Mouse (Mus musculus): Measurements from ENCODE around the gene Ttn. TPM values are rescaled to one million over a fixed set of nuclear protein-coding genes. Genes with fewer than 3 reads are reported as not detected.

Ttn gene
- polyA plus RNA-seq, 1 experiment from 2014 or later, result 6.5 TPM

DNA sequence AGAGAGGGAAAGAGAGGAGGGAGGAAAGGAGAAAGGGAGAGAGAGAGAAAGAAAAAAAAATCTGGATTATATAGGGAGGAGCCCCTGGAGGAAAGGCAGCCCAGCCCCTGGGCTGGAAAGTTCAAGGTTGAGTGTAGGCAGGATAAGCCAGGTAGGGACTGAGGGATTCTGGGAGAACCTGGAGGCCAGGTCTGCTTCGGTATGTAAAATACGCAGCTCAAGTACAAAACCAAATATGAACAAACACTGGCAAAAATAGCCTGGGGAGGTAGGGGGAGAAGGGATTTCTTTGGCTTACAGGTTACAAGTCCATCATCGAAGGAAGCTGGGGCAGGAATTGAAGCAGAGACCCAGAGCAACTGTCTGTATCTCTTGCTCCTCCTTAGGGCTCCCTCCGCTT is 5.0 kb upstream of the Ttn start:
- no peak overlapping the region for H3K4me3 ChIP-seq (ENCODE audit: low read depth, low read length)
- H3K4me1 ChIP-seq (ENCODE audit: control insufficient read depth, low read depth, low read length), result no peaks in the 10 kb centered on the region
- H3K27me3 ChIP-seq (ENCODE audit: control insufficient read depth, insufficient read depth, low read depth, low read length), result no peaks in the 10 kb centered on the region
- 78% methylated on average over 4 of the region's 4 CpGs for WGBS (ENCODE audit: insufficient replicate concordance)
- ATAC-seq (ENCODE audit: low read depth), result no peak
- H3K27ac ChIP-seq (ENCODE audit: low read length), result no peak overlapping the region
- no peak overlapping the region for H3K4me2 ChIP-seq (ENCODE audit: low read depth, low read length)
- H3K9ac ChIP-seq (ENCODE audit: low read depth, low read length), result no peak overlapping the region
- no peaks in the 10 kb centered on the region for H3K36me3 ChIP-seq (ENCODE audit: control insufficient read depth, insufficient read depth)
- H3K9me3 ChIP-seq (replicated peaks; ENCODE audit: control insufficient read depth, low read length), result no peaks in the 10 kb centered on the region

DNA sequence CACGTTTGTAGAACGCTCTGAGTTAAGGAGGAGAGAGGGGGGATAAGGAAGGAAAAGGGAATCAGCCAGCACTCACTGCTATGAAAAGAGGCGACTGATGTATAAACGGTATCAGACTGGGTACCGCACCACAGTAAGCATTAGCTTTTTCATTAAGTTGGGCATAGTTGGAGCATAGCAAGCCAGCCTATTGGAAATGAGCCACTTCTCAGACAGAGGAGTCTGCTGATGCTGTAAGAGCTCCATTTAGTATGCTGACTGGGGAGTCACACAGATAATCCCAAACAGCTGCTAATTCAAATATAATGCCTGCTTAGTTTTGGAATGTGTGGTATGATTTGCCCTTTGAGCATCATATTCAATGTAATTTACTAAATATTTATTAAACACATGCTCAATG is 2.0 kb upstream of the Ttn start:
- Histone ChIP-seq H3K36me3 (ENCODE audit: control insufficient read depth, insufficient read depth) (no peaks in the 10 kb centered on the region), H3K9me3 (replicated peaks; ENCODE audit: control insufficient read depth, low read length) (no peaks in the 10 kb centered on the region), H3K4me2 (ENCODE audit: low read depth, low read length) (no peak overlapping the region), H3K27ac (ENCODE audit: low read length) (no peak overlapping the region), H3K27me3 (ENCODE audit: control insufficient read depth, insufficient read depth, low read depth, low read length) (no peaks in the 10 kb centered on the region), H3K4me1 (ENCODE audit: control insufficient read depth, low read depth, low read length) (no peaks in the 10 kb centered on the region), H3K4me3 (ENCODE audit: low read depth, low read length) (no peak overlapping the region), H3K9ac (ENCODE audit: low read depth, low read length) (no peak overlapping the region)
- ATAC-seq (ENCODE audit: low read depth), result no peak
- 73% methylated on average over 5 of the region's 5 CpGs for WGBS (ENCODE audit: insufficient replicate concordance)

DNA sequence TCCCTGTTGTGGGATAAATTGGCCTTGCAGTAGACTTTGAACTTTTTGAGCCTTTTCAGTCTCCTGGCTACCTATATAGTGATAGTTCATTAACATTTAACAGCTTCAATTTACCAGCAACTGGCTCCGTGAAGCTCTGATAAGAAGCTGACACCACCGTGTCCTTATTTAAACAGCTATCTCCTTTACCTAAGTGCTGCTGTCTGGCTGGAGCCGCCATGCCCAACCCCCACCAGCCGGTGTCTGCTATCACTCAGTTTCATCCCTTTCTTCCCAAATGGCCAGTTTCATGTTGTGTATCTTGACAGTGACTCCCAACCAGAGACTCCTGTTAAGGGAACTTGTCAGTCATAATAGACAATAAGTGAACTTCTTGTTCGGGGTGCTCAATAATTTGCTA is 1.3 kb upstream of the Ttn start:
- no peak overlapping the region for H3K27ac ChIP-seq (ENCODE audit: low read length)
- H3K4me3 ChIP-seq (ENCODE audit: low read depth, low read length), result no peak overlapping the region
- no peaks in the 10 kb centered on the region for H3K4me1 ChIP-seq (ENCODE audit: control insufficient read depth, low read depth, low read length)
- H3K36me3 ChIP-seq (ENCODE audit: control insufficient read depth, insufficient read depth), result no peaks in the 10 kb centered on the region
- H3K27me3 ChIP-seq (ENCODE audit: control insufficient read depth, insufficient read depth, low read depth, low read length), result no peaks in the 10 kb centered on the region
- no peak overlapping the region for H3K4me2 ChIP-seq (ENCODE audit: low read depth, low read length)
- WGBS (ENCODE audit: insufficient replicate concordance), result 24% methylated on average over 5 of the region's 5 CpGs
- H3K9me3 ChIP-seq (replicated peaks; ENCODE audit: control insufficient read depth, low read length), result no peaks in the 10 kb centered on the region
- H3K9ac ChIP-seq (ENCODE audit: low read depth, low read length), result no peak overlapping the region
- no peak for ATAC-seq (ENCODE audit: low read depth)

DNA sequence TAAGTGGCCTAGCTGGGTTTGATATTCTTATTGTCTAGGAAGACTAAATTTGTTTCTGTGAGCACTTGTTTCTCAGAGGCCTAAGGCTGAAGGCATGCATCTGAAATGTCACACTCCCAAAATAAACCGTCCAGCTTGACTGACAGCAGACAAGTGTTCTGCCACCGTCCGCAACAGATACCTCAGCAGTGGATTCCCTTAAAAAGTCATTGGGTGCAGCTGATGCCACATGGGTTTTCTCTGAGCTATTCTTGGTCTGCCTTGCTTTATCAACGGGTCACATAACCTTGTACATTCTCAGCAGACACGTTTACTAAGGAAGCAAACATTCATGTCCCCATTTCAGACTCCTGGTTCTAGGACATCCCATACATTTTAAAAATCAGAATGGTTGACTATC is 630 bp downstream of the Ttn start:
- 56% methylated on average over 5 of the region's 5 CpGs for WGBS (ENCODE audit: insufficient replicate concordance)
- no peaks in the 10 kb centered on the region for H3K36me3 ChIP-seq (ENCODE audit: control insufficient read depth, insufficient read depth)
- H3K4me1 ChIP-seq (ENCODE audit: control insufficient read depth, low read depth, low read length), result no peaks in the 10 kb centered on the region
- H3K4me2 ChIP-seq (ENCODE audit: low read depth, low read length), result no peak overlapping the region
- no peaks in the 10 kb centered on the region for H3K27me3 ChIP-seq (ENCODE audit: control insufficient read depth, insufficient read depth, low read depth, low read length)
- H3K9me3 ChIP-seq (replicated peaks; ENCODE audit: control insufficient read depth, low read length), result no peaks in the 10 kb centered on the region
- ATAC-seq (ENCODE audit: low read depth), result no peak
- H3K4me3 ChIP-seq (ENCODE audit: low read depth, low read length), result no peak overlapping the region
- no peak overlapping the region for H3K9ac ChIP-seq (ENCODE audit: low read depth, low read length)
- no peak overlapping the region for H3K27ac ChIP-seq (ENCODE audit: low read length)

DNA sequence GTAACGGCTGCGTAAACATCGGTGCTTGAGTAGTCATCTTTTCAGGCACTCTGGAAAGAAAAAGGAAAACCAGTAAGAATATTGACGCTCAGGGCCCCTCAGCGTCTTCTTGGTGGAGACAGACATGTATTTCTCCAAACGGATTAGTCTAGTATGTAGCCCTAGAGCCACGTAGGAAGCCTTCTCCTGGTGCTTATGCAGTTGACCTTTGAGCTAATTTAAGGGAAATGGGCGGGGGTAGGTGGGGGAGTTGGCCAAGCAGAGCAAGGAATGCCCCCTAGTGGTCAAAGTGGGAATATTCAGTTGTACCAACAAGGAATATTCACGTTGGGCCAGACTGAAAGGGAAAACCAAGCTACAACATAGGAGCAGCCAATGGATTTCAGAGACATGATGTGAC is 2.2 kb downstream of the Ttn start:
- no peak overlapping the region for H3K9ac ChIP-seq (ENCODE audit: low read depth, low read length)
- WGBS (ENCODE audit: insufficient replicate concordance), result 44% methylated on average over 9 of the region's 9 CpGs

DNA sequence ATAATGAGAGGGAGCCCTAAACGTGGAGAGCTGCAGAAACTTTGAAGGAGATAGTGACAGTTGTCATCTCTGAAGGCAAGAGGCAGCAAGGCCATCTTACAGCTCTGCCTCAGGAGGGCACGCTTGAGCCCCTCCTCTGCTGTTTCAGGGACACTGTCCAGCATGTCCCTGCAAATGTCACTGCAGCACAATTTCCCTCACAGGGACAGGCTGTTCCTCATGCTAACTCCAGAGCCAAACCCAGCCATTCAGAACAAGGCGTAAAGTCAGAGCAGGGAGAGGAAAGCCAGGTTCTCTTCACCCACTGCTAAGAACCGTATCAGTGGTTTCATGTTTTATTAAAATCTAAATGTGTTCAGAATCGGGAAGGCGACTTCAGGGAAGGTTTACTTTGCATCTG is 4.7 kb downstream of the Ttn start:
- H3K27ac ChIP-seq (ENCODE audit: low read length), result no peak overlapping the region
- whole genome bisulfite sequencing (ENCODE audit: insufficient replicate concordance), result 57% methylated on average over 6 of the region's 6 CpGs
- no peak overlapping the region for H3K4me3 ChIP-seq (ENCODE audit: low read depth, low read length)
- no peak for ATAC-seq (ENCODE audit: low read depth)
- H3K9me3 ChIP-seq (replicated peaks; ENCODE audit: control insufficient read depth, low read length), result no peaks in the 10 kb centered on the region
- H3K4me1 ChIP-seq (ENCODE audit: control insufficient read depth, low read depth, low read length), result no peaks in the 10 kb centered on the region
- no peak overlapping the region for H3K4me2 ChIP-seq (ENCODE audit: low read depth, low read length)
- no peaks in the 10 kb centered on the region for H3K27me3 ChIP-seq (ENCODE audit: control insufficient read depth, insufficient read depth, low read depth, low read length)
- no peaks in the 10 kb centered on the region for H3K36me3 ChIP-seq (ENCODE audit: control insufficient read depth, insufficient read depth)
- H3K9ac ChIP-seq (ENCODE audit: low read depth, low read length), result no peak overlapping the region

More for the DNA sequence above, 2.2 kb downstream of the Ttn start:
- Histone ChIP-seq H3K9me3 (replicated peaks; ENCODE audit: control insufficient read depth, low read length) (no peaks in the 10 kb centered on the region), H3K4me1 (ENCODE audit: control insufficient read depth, low read depth, low read length) (no peaks in the 10 kb centered on the region), H3K36me3 (ENCODE audit: control insufficient read depth, insufficient read depth) (no peaks in the 10 kb centered on the region), H3K27me3 (ENCODE audit: control insufficient read depth, insufficient read depth, low read depth, low read length) (no peaks in the 10 kb centered on the region), H3K4me2 (ENCODE audit: low read depth, low read length) (no peak overlapping the region), H3K27ac (ENCODE audit: low read length) (no peak overlapping the region), H3K4me3 (ENCODE audit: low read depth, low read length) (no peak overlapping the region)
- no peak for ATAC-seq (ENCODE audit: low read depth)

DNA sequence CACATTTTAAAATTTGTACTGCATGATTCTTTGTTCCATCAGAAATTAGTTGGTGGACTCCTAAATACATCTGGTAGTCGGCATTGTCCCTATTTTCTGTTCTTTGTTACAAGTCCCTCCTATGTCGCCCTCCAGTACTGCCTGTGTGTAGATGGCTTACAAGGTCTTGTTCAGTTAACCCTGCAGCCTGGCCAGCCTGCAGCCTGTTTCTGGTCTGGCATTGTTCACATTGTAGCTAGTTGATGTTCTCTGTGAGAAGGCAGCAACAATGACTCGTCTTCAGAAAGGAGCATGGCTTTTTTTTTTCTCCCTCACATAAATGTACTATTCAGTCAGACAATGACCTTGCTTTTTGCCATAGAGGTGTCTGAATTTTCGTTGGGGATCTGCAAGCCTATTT is 10.3 kb downstream of the Ttn start:
- Histone ChIP-seq H3K4me2 (ENCODE audit: low read depth, low read length) (no peak overlapping the region), H3K9me3 (replicated peaks; ENCODE audit: control insufficient read depth, low read length) (no peaks in the 10 kb centered on the region), H3K27me3 (ENCODE audit: control insufficient read depth, insufficient read depth, low read depth, low read length) (no peaks in the 10 kb centered on the region), H3K4me1 (ENCODE audit: control insufficient read depth, low read depth, low read length) (no peaks in the 10 kb centered on the region), H3K27ac (ENCODE audit: low read length) (no peak overlapping the region), H3K36me3 (ENCODE audit: control insufficient read depth, insufficient read depth) (no peaks in the 10 kb centered on the region), H3K4me3 (ENCODE audit: low read depth, low read length) (no peak overlapping the region), H3K9ac (ENCODE audit: low read depth, low read length) (no peak overlapping the region)
- no peak for ATAC-seq (ENCODE audit: low read depth)
- 54% methylated on average over 4 of the region's 4 CpGs for WGBS (ENCODE audit: insufficient replicate concordance)

DNA sequence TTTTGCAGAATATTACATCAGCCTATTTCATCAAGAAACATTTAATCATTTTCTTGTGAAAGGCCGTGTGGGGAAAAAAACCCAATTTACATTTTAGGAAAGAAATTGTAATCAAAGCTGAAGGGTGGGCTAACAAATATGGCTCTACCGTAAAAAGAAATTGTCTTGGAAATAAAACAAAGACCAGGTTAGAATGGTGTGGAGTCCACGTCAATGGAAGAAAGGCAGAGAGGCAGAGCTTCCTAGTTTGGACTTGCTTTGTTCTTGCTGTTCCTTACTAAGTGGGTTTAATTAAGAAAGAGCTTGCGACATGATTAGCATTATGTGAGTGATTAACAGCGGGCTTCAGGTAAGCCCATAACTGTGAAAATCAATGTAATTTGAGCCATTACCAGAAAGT is 11.3 kb downstream of the Ttn start:
- Histone ChIP-seq H3K36me3 (ENCODE audit: control insufficient read depth, insufficient read depth) (no peaks in the 10 kb centered on the region), H3K27ac (ENCODE audit: low read length) (no peak overlapping the region), H3K4me3 (ENCODE audit: low read depth, low read length) (no peak overlapping the region), H3K4me2 (ENCODE audit: low read depth, low read length) (no peak overlapping the region), H3K9me3 (replicated peaks; ENCODE audit: control insufficient read depth, low read length) (no peaks in the 10 kb centered on the region), H3K27me3 (ENCODE audit: control insufficient read depth, insufficient read depth, low read depth, low read length) (no peaks in the 10 kb centered on the region), H3K4me1 (ENCODE audit: control insufficient read depth, low read depth, low read length) (no peaks in the 10 kb centered on the region), H3K9ac (ENCODE audit: low read depth, low read length) (no peak overlapping the region)
- WGBS (ENCODE audit: insufficient replicate concordance), result 54% methylated on average over 5 of the region's 5 CpGs
- ATAC-seq (ENCODE audit: low read depth), result no peak

DNA sequence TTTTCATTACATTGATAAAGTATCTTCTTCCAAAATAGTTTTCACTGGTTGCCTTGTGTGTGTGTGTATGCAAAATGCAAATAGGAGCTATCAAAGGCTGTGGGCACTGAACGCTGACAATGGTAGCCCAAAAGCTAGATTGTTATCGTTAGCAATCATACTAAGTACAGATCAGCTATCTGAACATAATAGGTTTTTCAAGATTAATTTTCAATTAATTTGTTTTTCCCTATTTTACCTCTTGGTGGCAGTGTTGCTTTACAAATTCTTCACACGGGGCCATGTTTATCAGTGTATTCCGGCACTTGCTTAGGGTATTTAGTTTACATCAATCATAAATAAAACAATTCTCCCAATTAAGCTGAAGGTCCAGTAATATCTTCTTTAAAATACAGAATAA is 11.7 kb downstream of the Ttn start:
- H3K4me3 ChIP-seq (ENCODE audit: low read depth, low read length), result no peak overlapping the region
- no peak overlapping the region for H3K27ac ChIP-seq (ENCODE audit: low read length)
- no peak overlapping the region for H3K9ac ChIP-seq (ENCODE audit: low read depth, low read length)
- no peak for ATAC-seq (ENCODE audit: low read depth)
- no peaks in the 10 kb centered on the region for H3K27me3 ChIP-seq (ENCODE audit: control insufficient read depth, insufficient read depth, low read depth, low read length)
- no peaks in the 10 kb centered on the region for H3K9me3 ChIP-seq (replicated peaks; ENCODE audit: control insufficient read depth, low read length)
- H3K36me3 ChIP-seq (ENCODE audit: control insufficient read depth, insufficient read depth), result no peaks in the 10 kb centered on the region
- no peaks in the 10 kb centered on the region for H3K4me1 ChIP-seq (ENCODE audit: control insufficient read depth, low read depth, low read length)
- H3K4me2 ChIP-seq (ENCODE audit: low read depth, low read length), result no peak overlapping the region
- 12% methylated on average over 4 of the region's 4 CpGs for WGBS (ENCODE audit: insufficient replicate concordance)

DNA sequence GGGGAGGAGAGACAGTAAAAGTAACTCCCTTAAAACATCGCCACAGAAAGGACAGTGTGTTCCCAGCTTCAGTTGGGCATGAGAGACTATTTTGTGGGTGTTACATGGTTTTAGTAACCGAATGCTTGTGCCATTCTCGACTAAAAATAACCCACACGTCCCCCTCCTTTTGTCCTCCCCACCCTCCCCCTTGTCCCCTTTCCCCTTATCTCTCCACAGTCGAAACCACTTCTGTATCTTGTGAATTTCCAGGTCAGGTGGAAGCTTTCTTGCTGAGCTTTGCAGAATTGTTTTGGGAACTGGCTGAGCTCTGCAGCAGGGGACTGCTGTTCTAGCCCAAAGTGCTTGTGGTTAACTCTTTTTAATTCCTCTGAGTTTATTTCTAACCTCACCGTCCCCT is 12.1 kb downstream of the Ttn start:
- H3K4me3 ChIP-seq (ENCODE audit: low read depth, low read length), result no peak overlapping the region
- H3K27ac ChIP-seq (ENCODE audit: low read length), result no peak overlapping the region
- no peaks in the 10 kb centered on the region for H3K36me3 ChIP-seq (ENCODE audit: control insufficient read depth, insufficient read depth)
- H3K27me3 ChIP-seq (ENCODE audit: control insufficient read depth, insufficient read depth, low read depth, low read length), result no peaks in the 10 kb centered on the region
- H3K9me3 ChIP-seq (replicated peaks; ENCODE audit: control insufficient read depth, low read length), result no peaks in the 10 kb centered on the region
- no peaks in the 10 kb centered on the region for H3K4me1 ChIP-seq (ENCODE audit: control insufficient read depth, low read depth, low read length)
- H3K9ac ChIP-seq (ENCODE audit: low read depth, low read length), result no peak overlapping the region
- no peak for ATAC-seq (ENCODE audit: low read depth)
- H3K4me2 ChIP-seq (ENCODE audit: low read depth, low read length), result no peak overlapping the region
- WGBS (ENCODE audit: insufficient replicate concordance), result 23% methylated on average over 6 of the region's 6 CpGs
